Mouse (Mus musculus): Measurements from ENCODE around the gene Galnt7. TPM values are rescaled to one million over a fixed set of nuclear protein-coding genes. Genes with fewer than 3 reads are reported as not detected.

Gene Galnt7
- total and polyA plus RNA-seq, 3 experiments: 26.7 to 33.5 (median 32.7) TPM

- in situ Hi-C loops (cut with MboI; ENCODE audit: low pct_ligation_motif_present, low pct_unique_long_range_greater_than_20kb, low sequenced_read_pairs) (no loop called here), dilution Hi-C loops (cut with MboI; ENCODE audit: extremely low pct_ligation_motif_present, extremely low pct_unique_long_range_greater_than_20kb, low sequenced_read_pairs) (no loop called here)
- H3K27me3 ChIP-seq (replicated peaks): no peaks in the 10 kb centered on the region
- H3K27ac ChIP-seq (ENCODE audit: insufficient read depth, low read depth): peak overlapping the region; percentile 82
- H3K36me3 ChIP-seq (replicated peaks in 1 of 2; ENCODE audit: control insufficient read depth in 1 of 2, insufficient read depth in 1 of 2, low read length in 1 of 2): peaks cover 16 to 65% of the 10 kb centered on the region in 2 experiments
- peaks cover 3% of the 10 kb centered on the region for H3K9me3 ChIP-seq (replicated peaks; ENCODE audit: low read length)
- H3K4me2 ChIP-seq (ENCODE audit: insufficient read depth, low read depth, poor library complexity, severe bottlenecking): peak overlapping the region; percentile 79
- peaks cover 8 to 35% of the 10 kb centered on the region in 2 experiments; a peak in 3 of 4 replicates for H3K4me1 ChIP-seq (ENCODE audit: control insufficient read depth in 1 of 2, insufficient read depth in 2 of 2)
- TF ChIP-seq MEF2A (IDR thresholded peaks at IDR 0.05; ENCODE audit: borderline replicate concordance, low read depth, low read length) (peak; percentile 94), ZNF384 (IDR thresholded peaks at IDR 0.05; ENCODE audit: low read depth, low read length) (no peak), POLR2A (IDR thresholded peaks at IDR 0.05; ENCODE audit: low read depth, low read length) (no peak), JUND (conservative IDR thresholded peaks at IDR 0.05; ENCODE audit: low read depth, low read length) (no peak), TBP (conservative IDR thresholded peaks at IDR 0.05; ENCODE audit: low read depth, low read length) (no peak), JUN (IDR thresholded peaks at IDR 0.05; ENCODE audit: insufficient read depth, low read depth, low read length) (peak; percentile 30; the same call in 1 of the 2 replicates), CHD1 (IDR thresholded peaks at IDR 0.05; ENCODE audit: low read depth, low read length) (no peak), CHD2 (IDR thresholded peaks at IDR 0.05; ENCODE audit: low read length) (no peak), ZMIZ1 (IDR thresholded peaks at IDR 0.05; ENCODE audit: low read depth, low read length) (no peak), SIN3A (IDR thresholded peaks at IDR 0.05; ENCODE audit: low read length) (no peak), ZKSCAN1 (IDR thresholded peaks at IDR 0.05; ENCODE audit: borderline replicate concordance, low read depth, low read length) (no peak)
- no peaks in the 10 kb centered on the region for H3K79me2 ChIP-seq (replicated peaks; ENCODE audit: control insufficient read depth, extremely low read depth, insufficient read depth, poor library complexity, severe bottlenecking)
- peak overlapping the region in 1 of 3 experiments; percentile 1 for H3K4me3 ChIP-seq (replicated peaks in 1 of 3; ENCODE audit: low read depth in 2 of 3, low read length in 2 of 3, poor library complexity in 1 of 3)
- DNase-seq (ENCODE audit: extremely low read depth): peak; percentile 42
- H3K9ac ChIP-seq (ENCODE audit: insufficient read depth, low read depth): peak overlapping the region; percentile 55
These were observed 111.9 kb downstream of the Galnt7 start for GRCm38 (mm10) chr8:57540951-57541350.

GRCm38 (mm10) chr8:57540110-57540838, 112.6 kb downstream of the Galnt7 start:
- no peak overlapping the region for H3K4me3 ChIP-seq (replicated peaks in 1 of 3; ENCODE audit: low read depth in 2 of 3, low read length in 2 of 3, poor library complexity in 1 of 3)
- H3K9me3 ChIP-seq (replicated peaks; ENCODE audit: low read length): peaks cover 8% of the 10 kb centered on the region
- peak overlapping the region; percentile 47; the same call in 1 of the 2 replicates for H3K4me2 ChIP-seq (ENCODE audit: insufficient read depth, low read depth, poor library complexity, severe bottlenecking)
- no peaks in the 10 kb centered on the region for H3K79me2 ChIP-seq (replicated peaks; ENCODE audit: control insufficient read depth, extremely low read depth, insufficient read depth, poor library complexity, severe bottlenecking)
- peak overlapping the region; percentile 82 for H3K27ac ChIP-seq (ENCODE audit: insufficient read depth, low read depth)
- DNase-seq (ENCODE audit: extremely low read depth): peak; percentile 79
- peaks cover 22 to 65% of the 10 kb centered on the region in 2 experiments for H3K36me3 ChIP-seq (replicated peaks in 1 of 2; ENCODE audit: control insufficient read depth in 1 of 2, insufficient read depth in 1 of 2, low read length in 1 of 2)
- in situ Hi-C loops (cut with MboI; ENCODE audit: low pct_ligation_motif_present, low pct_unique_long_range_greater_than_20kb, low sequenced_read_pairs) (no loop called here), dilution Hi-C loops (cut with MboI; ENCODE audit: extremely low pct_ligation_motif_present, extremely low pct_unique_long_range_greater_than_20kb, low sequenced_read_pairs) (no loop called here)
- TF ChIP-seq SMC3 (IDR thresholded peaks at IDR 0.05; ENCODE audit: low read depth, low read length) (peak; percentile 74), RAD21 (IDR thresholded peaks at IDR 0.05; ENCODE audit: low read depth, low read length) (peak; percentile 84), MYC (IDR thresholded peaks at IDR 0.05; ENCODE audit: low read depth, low read length) (peak; percentile 56; the same call in 1 of the 2 replicates), CTCF (conservative IDR thresholded peaks at IDR 0.05 in 1 of 2, IDR thresholded peaks at IDR 0.05 in 1 of 2; ENCODE audit: low read depth in 2 of 2, low read length in 2 of 2) (peak; percentile 75 to 87), JUND (conservative IDR thresholded peaks at IDR 0.05; ENCODE audit: low read depth, low read length) (no peak), NELFE (IDR thresholded peaks at IDR 0.05; ENCODE audit: low read depth, low read length) (no peak), POLR2A (IDR thresholded peaks at IDR 0.05; ENCODE audit: low read depth, low read length) (no peak), RCOR1 (conservative IDR thresholded peaks at IDR 0.05; ENCODE audit: low read depth, low read length) (no peak), TBP (conservative IDR thresholded peaks at IDR 0.05; ENCODE audit: low read depth, low read length) (no peak), CHD2 (IDR thresholded peaks at IDR 0.05; ENCODE audit: low read length) (no peak), ZMIZ1 (IDR thresholded peaks at IDR 0.05; ENCODE audit: low read depth, low read length) (no peak), MXI1 (IDR thresholded peaks at IDR 0.05; ENCODE audit: low read depth, low read length) (no peak), PAX5 (IDR thresholded peaks at IDR 0.05; ENCODE audit: low read length) (no peak), ZC3H11A (IDR thresholded peaks at IDR 0.05; ENCODE audit: low read depth, low read length) (0 out of 2 replicates have a peak, but pooled peaks have one; percentile 30)
- H3K9ac ChIP-seq (ENCODE audit: insufficient read depth, low read depth): peak overlapping the region; percentile 42; the same call in 1 of the 2 replicates
- H3K27me3 ChIP-seq (replicated peaks): no peaks in the 10 kb centered on the region
- peaks cover 8 to 35% of the 10 kb centered on the region in 2 experiments; a peak in 3 of 4 replicates for H3K4me1 ChIP-seq (ENCODE audit: control insufficient read depth in 1 of 2, insufficient read depth in 2 of 2)

Measured in CH12.LX (cell line).